Comparison of ENCODE assay signal across 28 mouse cellular contexts in genomic region chr19:29414513-29414912, GRCm38 (mm10). TPM values are rescaled to one million over a fixed set of nuclear protein-coding genes. Genes with fewer than 3 reads are reported as not detected.
DNase-seq lines count a peak whose midpoint lies in the region; ATAC-seq lines count a peak whose summit lies in the region.
"Had no signal": no experiment of that assay in that cellular context is flagged by ENCODE, and none has a peak within 500 bp of the region (broad histone marks: within the 10 kb centered on the region; RNA-seq: fewer than 3 reads in every experiment).

No protein-coding gene starts in this region.

- intact Hi-C loops in gastrocnemius, postnatal 36 days (cut with DNase I): no loop called here
- intact Hi-C loops in left cerebral cortex, postnatal 25 days (cut with DNase I): no loop called here

- DNase-seq in A20 (ENCODE audit: low read depth, low spot score) (peak; percentile 19), ZHBTc4 (ENCODE audit: low read depth, low spot score) (peak; percentile 29)
- DNase-seq in urinary bladder, adult 2 months (ENCODE audit: low spot score): no peak
- DNase-seq in gastrocnemius, postnatal 36 days: no peak
- no peak for DNase-seq in left cerebral cortex, postnatal 25 days (ENCODE audit: low spot score in 2 of 2)
- no peak for DNase-seq in spleen, adult 18-20 months
- DNase-seq: adrenal gland, adult 8-10 months; adrenal gland, postnatal 25 days; cerebellum, adult 18-20 months; cerebellum, adult 9-10 months; cerebellum, postnatal 14 days; gastrocnemius, postnatal 10 days; heart, adult 18-20 months; heart, postnatal 10 days; heart, postnatal 4 days had no signal

- peak; percentile 47 for ATAC-seq in megakaryocyte progenitor cell, adult 5-6 weeks (replicated peaks; ENCODE audit: poor library complexity)
- ATAC-seq: activated CD4-positive, CD25-positive, alpha-beta regulatory T cell, adult 4 months; forebrain, embryonic 13.5 days; forebrain, embryonic 16.5 days had no signal

RNA-seq across cellular contexts. Expression of gene Pdcd1lg2, which starts 3.8 kb away (rescaled TPM):
- not detected in 2 replicates for total RNA-seq in megakaryocyte progenitor cell, adult 5-6 weeks (2015)
- total RNA-seq in megakaryocyte progenitor cell, adult 5-6 weeks (2017): not detected in 2 replicates
- 0.12 and 0.21 TPM in 2 replicates for polyA plus RNA-seq in urinary bladder, adult 2 months (2012; rRNA removed)
- total RNA-seq in gastrocnemius, postnatal 36 days (2021): not detected
- under 1 TPM in 1 of 2 experiments, not detected in 1; 0.21 TPM for total RNA-seq in left cerebral cortex, postnatal 25 days (2021)
- total RNA-seq: adrenal gland, adult 8-10 months; adrenal gland, postnatal 25 days; gastrocnemius, adult 18-20 months; gastrocnemius, postnatal 10 days; gastrocnemius, postnatal 4 days; heart, postnatal 10 days; heart, postnatal 4 days had no signal
- polyA plus RNA-seq: embryonic facial prominence, embryonic 11.5 days; embryonic facial prominence, embryonic 14.5 days; forebrain, embryonic 10.5 days; forebrain, embryonic 13.5 days; forebrain, embryonic 16.5 days; heart, embryonic 12.5 days; heart, embryonic 15.5 days; hindbrain, embryonic 11.5 days; intestine, embryonic 14.5 days had no signal

RNA-seq across cellular contexts. Expression of gene Cd274, which starts 47.3 kb away (rescaled TPM):
- 7.7 and 12.5 TPM in 2 replicates for total RNA-seq in megakaryocyte progenitor cell, adult 5-6 weeks (2015)
- total RNA-seq in megakaryocyte progenitor cell, adult 5-6 weeks (2017): 4.3 and 5.8 TPM in 2 replicates
- 4.3 and 6.8 TPM in 2 replicates for polyA plus RNA-seq in urinary bladder, adult 2 months (2012; rRNA removed)
- under 1 TPM; 0.52 to 0.61 TPM for total RNA-seq in gastrocnemius, postnatal 36 days (2021)
- under 1 TPM; 0.53 to 0.80 TPM for total RNA-seq in left cerebral cortex, postnatal 25 days (2021)

RNA-seq across cellular contexts. Expression of gene Plgrkt, which starts 47.3 kb away (rescaled TPM):
- 76.3 and 104 TPM in 2 replicates for total RNA-seq in megakaryocyte progenitor cell, adult 5-6 weeks (2015)
- 69.7 and 79.1 TPM in 2 replicates for total RNA-seq in megakaryocyte progenitor cell, adult 5-6 weeks (2017)
- polyA plus RNA-seq in urinary bladder, adult 2 months (2012; rRNA removed): 88.9 and 108 TPM in 2 replicates
- total RNA-seq in gastrocnemius, postnatal 36 days (2021): 10 to 100 TPM; 15.5 to 17.4 TPM
- total RNA-seq in left cerebral cortex, postnatal 25 days (2021): 10 to 100 TPM; 23.2 to 28.9 TPM

Comparison
In these comparisons a context has a peak if more than half of its experiments do, and no peak if none do; other contexts are left out.
1. DNase-seq: peak in A20 (single experiment) and ZHBTc4 (single experiment); none in urinary bladder, adult 2 months (single experiment), gastrocnemius, postnatal 36 days (0 of 2), left cerebral cortex, postnatal 25 days (0 of 2) and spleen, adult 18-20 months (0 of 2).